Mouse (Mus musculus) liver, embryonic 14.5 days (tissue): Measurements from ENCODE around the gene Adcyap1r1. TPM values are rescaled to one million over a fixed set of nuclear protein-coding genes. Genes with fewer than 3 reads are reported as not detected.

ENCODE experiments used
- ATAC-seq: fragments of 200-750 bp; cut with Nextera tagmentation; 2 replicates; pipeline ENCODE4 v1.8.0; 2017; ENCODE audit warnings: moderate number of reproducible peaks, mild to moderate bottlenecking, moderate library complexity; ENCODE audit not compliant: insufficient read depth
- DNase-seq, 3 experiments: peaks; one replicate each; pipeline ENCODE4 v3.0.0-alpha.2; 2012 to 2013; ENCODE audit warnings: low read depth in 3 of 3, low spot score in 3 of 3
- H3K27ac ChIP-seq: fragments of 300-500 bp; sonication (generic); 2 replicates; pipeline ENCODE4 v1.5.1; 2014; ENCODE audit warnings: moderate library complexity, mild to moderate bottlenecking, control low read depth, inconsistent platforms
- H3K27me3 ChIP-seq: fragments of 300-500 bp; sonication (generic); 2 replicates; pipeline ENCODE4 v1.6.1; 2014; ENCODE audit warnings: mild to moderate bottlenecking, low read length, moderate library complexity; ENCODE audit not compliant: control insufficient read depth, insufficient read depth
- H3K36me3 ChIP-seq: fragments of 300-500 bp; sonication (generic); replicated peaks from 2 replicates; pipeline ENCODE4 v1.6.1; 2014; ENCODE audit warnings: low read depth; ENCODE audit not compliant: control insufficient read depth, insufficient read depth
- H3K4me1 ChIP-seq, 2 experiments: fragments of 200-500 bp in 1 of 2; fragments of 300-500 bp in 1 of 2; sonication (generic) in 1 of 2; replicated peaks; 2 replicates each; pipeline ENCODE4 v1.6.1; 2012 to 2014; ENCODE audit warnings: antibody characterized with exemption in 1 of 2, inconsistent platforms in 1 of 2, low read length in 1 of 2; ENCODE audit not compliant: control insufficient read depth in 2 of 2, insufficient read depth in 2 of 2
- H3K4me2 ChIP-seq: fragments of 300-500 bp; sonication (generic); 2 replicates; pipeline ENCODE4 v1.6.1; 2014; ENCODE audit warnings: low read depth, mild to moderate bottlenecking, control low read depth, moderate library complexity
- H3K4me3 ChIP-seq, 2 experiments: fragments of 200-500 bp in 1 of 2; fragments of 300-500 bp in 1 of 2; sonication (generic) in 1 of 2; 2 replicates each; pipeline ENCODE4 v1.5.1; 2012 to 2014; ENCODE audit warnings: low read depth in 2 of 2, low read length in 2 of 2, mild to moderate bottlenecking in 2 of 2, control low read depth in 1 of 2, inconsistent platforms in 1 of 2, moderate library complexity in 1 of 2; ENCODE audit not compliant: insufficient read depth in 1 of 2
- H3K9ac ChIP-seq: fragments of 300-500 bp; sonication (generic); replicated peaks from 2 replicates; pipeline ENCODE4 v1.6.1; 2014; ENCODE audit warnings: mild to moderate bottlenecking, control low read depth, moderate library complexity
- H3K9me3 ChIP-seq: fragments of 300-500 bp; sonication (generic); 2 replicates; pipeline ENCODE4 v1.6.1; 2016; ENCODE audit warnings: low read length, mixed read lengths; ENCODE audit not compliant: control insufficient read depth
- CTCF ChIP-seq: IDR thresholded peaks from 2 replicates; pipeline ENCODE4 v1.5.1; 2016; ENCODE audit warnings: antibody characterized with exemption, low read depth, control low read depth
- EP300 ChIP-seq: IDR thresholded peaks from 2 replicates; pipeline ENCODE4 v1.6.1; 2016; ENCODE audit warnings: antibody characterized with exemption, low read depth
- WGBS: fragments of 180-500 bp; shearing (Covaris S2); extraction: QIAGEN DNeasy Blood & Tissue Kit; methylation state at CpG from one replicate; pipeline ENCODE4 v1.1.7; 2014; ENCODE audit not compliant: insufficient replicate concordance; 5-methylcytosine and 5-hydroxymethylcytosine counted together
- polyA plus RNA-seq, 2 experiments: library from polyadenylated mRNA; depleted of rRNA in 1 of 2; stranded (reverse) in 1 of 2; unstranded in 1 of 2; fragments of >200 nt; fragmentation: Nextera tagmentation in 1 of 2; extraction: Ambion mirVana in 1 of 2; gene quantifications; 2 replicates each; pipeline versions ENCODE4 v1.2.1 to v1.2.3; 2012 to 2014

Gene Adcyap1r1
- polyA plus RNA-seq, 2 experiments, result 0.01 TPM; not detected in 1

GRCm38 (mm10) chr6:55519605-55520201 lies 67.9 kb downstream of the Adcyap1r1 start:
- Histone ChIP-seq H3K27ac (no peak overlapping the region), H3K36me3 (no peaks in the 10 kb centered on the region), H3K27me3 (no peaks in the 10 kb centered on the region), H3K4me3 (no peak overlapping the region), H3K4me2 (no peak overlapping the region), H3K9me3 (no peaks in the 10 kb centered on the region), H3K9ac (no peak overlapping the region), H3K4me1 (no peaks in the 10 kb centered on the region)
- TF ChIP-seq EP300 (no peak), CTCF (peak; percentile 77)
- 12% methylated on average over 11 of the region's 11 CpGs for WGBS
- no peak for ATAC-seq
- DNase-seq, result peak in 1 of 3 experiments; percentile 19

GRCm38 (mm10) chr6:55520237-55521095 lies 68.7 kb downstream of the Adcyap1r1 start:
- DNase-seq (peak in 1 of 3 experiments; percentile 9), ATAC-seq (no peak)
- Histone ChIP-seq H3K9me3 (no peaks in the 10 kb centered on the region), H3K4me3 (no peak overlapping the region), H3K27ac (no peak overlapping the region), H3K9ac (no peak overlapping the region), H3K36me3 (no peaks in the 10 kb centered on the region), H3K4me2 (no peak overlapping the region), H3K27me3 (no peaks in the 10 kb centered on the region), H3K4me1 (no peaks in the 10 kb centered on the region)
- TF ChIP-seq EP300, result no peak
- peak; percentile 44 for TF ChIP-seq CTCF
- WGBS, result 45% methylated on average over 11 of the region's 11 CpGs

- Histone ChIP-seq H3K4me2 (no peak overlapping the region), H3K36me3 (no peaks in the 10 kb centered on the region), H3K9ac (no peak overlapping the region), H3K27me3 (no peaks in the 10 kb centered on the region), H3K4me3 (no peak overlapping the region), H3K4me1 (no peaks in the 10 kb centered on the region), H3K9me3 (no peaks in the 10 kb centered on the region), H3K27ac (no peak overlapping the region)
- TF ChIP-seq EP300 (no peak), CTCF (no peak)
- ATAC-seq (no peak), DNase-seq (no peak)
- 11% methylated on average over 2 of the region's 2 CpGs for WGBS
Measured at GRCm38 (mm10) chr6:55536469-55536868, 84.7 kb downstream of the Adcyap1r1 start.

- ATAC-seq (no peak), DNase-seq (no peak)
- Histone ChIP-seq H3K4me3 (no peak overlapping the region), H3K9ac (no peak overlapping the region), H3K4me2 (no peak overlapping the region), H3K27ac (no peak overlapping the region), H3K9me3 (no peaks in the 10 kb centered on the region), H3K36me3 (no peaks in the 10 kb centered on the region), H3K4me1 (no peaks in the 10 kb centered on the region), H3K27me3 (no peaks in the 10 kb centered on the region)
- TF ChIP-seq EP300, result no peak
- no peak for TF ChIP-seq CTCF
- 48% methylated on average over 10 of the region's 10 CpGs for WGBS
Measured at GRCm38 (mm10) chr6:55539196-55539595, 87.4 kb downstream of the Adcyap1r1 start.

GRCm38 (mm10) chr6:55542359-55542758 lies 90.6 kb downstream of the Adcyap1r1 start:
- Histone ChIP-seq H3K36me3 (no peaks in the 10 kb centered on the region), H3K4me2 (no peak overlapping the region), H3K9me3 (no peaks in the 10 kb centered on the region), H3K27ac (no peak overlapping the region), H3K27me3 (no peaks in the 10 kb centered on the region), H3K9ac (no peak overlapping the region), H3K4me3 (no peak overlapping the region), H3K4me1 (no peaks in the 10 kb centered on the region)
- DNase-seq, result no peak
- ATAC-seq, result no peak
- WGBS, result 32% methylated on average over 3 of the region's 3 CpGs
- TF ChIP-seq CTCF (0 out of 2 replicates have a peak, but pooled peaks have one; percentile 2), EP300 (no peak)
